Mouse (Mus musculus): ENCODE measurements around the gene Nid2. TPM values are rescaled to one million over a fixed set of nuclear protein-coding genes. Genes with fewer than 3 reads are reported as not detected.

Gene Nid2
- polyA plus RNA-seq, 1 experiment from 2014 or later: 32.9 TPM

DNA sequence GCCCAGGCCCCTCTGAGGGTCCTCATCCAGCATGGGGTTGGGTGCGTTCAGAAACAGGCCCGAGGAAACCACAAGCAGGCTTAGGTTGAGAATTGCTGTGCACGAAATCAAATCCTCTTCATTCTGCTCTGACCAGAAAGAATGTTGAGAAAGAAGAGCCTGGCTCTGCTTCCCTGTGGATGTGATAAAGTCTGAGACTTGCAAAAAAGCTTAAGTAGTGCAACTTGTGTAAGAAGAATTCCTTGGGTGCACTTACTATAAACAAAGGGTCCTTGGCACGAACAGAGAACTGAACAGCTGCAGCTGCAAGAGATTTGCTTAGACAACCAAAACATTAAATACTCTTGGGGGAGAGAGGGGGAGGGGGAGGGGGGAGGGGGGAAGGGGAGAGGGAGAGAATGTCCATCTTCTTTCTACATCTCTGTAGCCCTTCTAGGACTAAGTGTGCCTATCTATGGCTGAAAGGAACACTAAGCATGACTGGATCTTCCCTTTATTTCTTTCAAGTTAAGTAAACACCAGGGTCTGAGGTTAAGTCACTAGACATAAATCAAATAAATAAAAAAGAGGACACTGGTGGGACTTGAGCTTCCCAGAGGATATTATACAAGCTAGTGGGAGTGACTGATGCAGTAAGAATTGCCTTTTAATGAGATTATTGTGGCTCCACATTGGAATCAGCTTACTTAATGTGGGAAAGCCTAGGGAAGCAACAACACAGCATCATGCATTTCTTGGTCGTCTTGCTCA lies 12.8 kb upstream of the Nid2 start:
- Histone ChIP-seq H3K27me3 (ENCODE audit: control insufficient read depth, insufficient read depth, low read length) (no peaks in the 10 kb centered on the region), H3K4me2 (replicated peaks; ENCODE audit: low read depth, low read length) (no peak overlapping the region), H3K9me3 (ENCODE audit: control insufficient read depth, low read length) (no peaks in the 10 kb centered on the region), H3K27ac (ENCODE audit: low read depth, low read length) (no peak overlapping the region), H3K4me1 (replicated peaks; ENCODE audit: control insufficient read depth, insufficient read depth, low read length) (no peaks in the 10 kb centered on the region), H3K4me3 (ENCODE audit: low read depth, low read length) (no peak overlapping the region), H3K36me3 (ENCODE audit: control insufficient read depth, insufficient read depth, low read length) (no peaks in the 10 kb centered on the region), H3K9ac (ENCODE audit: low read depth, low read length) (no peak overlapping the region)
- 0 out of 2 replicates have a peak, but pooled peaks have one; percentile 7 for ATAC-seq (ENCODE audit: low FRiP score)
- WGBS: 34% methylated on average over 5 of the region's 5 CpGs
- DNase-seq (ENCODE audit: low spot score): no peak

DNA sequence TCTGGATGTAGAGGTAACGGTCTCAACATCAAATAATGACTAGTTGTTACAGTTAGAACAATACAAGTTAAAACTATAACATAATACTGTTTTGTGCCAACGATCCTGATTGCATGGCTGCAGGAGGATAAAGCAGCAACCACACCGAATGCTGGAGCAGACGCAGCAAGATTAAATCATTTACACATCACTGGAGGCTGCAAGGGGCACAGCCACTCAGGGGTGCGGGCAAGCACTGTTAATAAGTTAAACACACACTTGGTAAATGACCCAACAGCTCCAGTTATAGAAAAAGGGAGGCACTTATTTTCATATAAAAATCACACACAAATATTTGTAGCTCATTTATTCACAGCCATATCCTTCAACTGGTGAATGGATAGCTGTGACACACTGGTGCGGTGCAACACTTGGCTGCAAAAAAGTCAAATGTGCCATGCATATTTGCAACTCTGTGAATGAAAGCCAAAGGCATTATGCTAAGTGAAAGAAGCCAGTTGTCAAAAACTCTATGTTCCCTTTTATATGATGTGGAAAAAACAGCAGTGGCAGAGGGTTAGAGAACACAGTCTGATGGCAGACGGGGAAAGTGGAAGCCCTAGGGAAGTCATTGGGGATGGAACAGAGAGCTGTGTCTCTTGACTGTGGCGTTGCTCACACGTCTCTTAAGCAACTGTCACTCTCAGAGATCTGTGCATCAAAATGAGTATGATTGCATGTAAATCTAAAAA lies 11.5 kb upstream of the Nid2 start:
- no peaks in the 10 kb centered on the region for H3K36me3 ChIP-seq (ENCODE audit: control insufficient read depth, insufficient read depth, low read length)
- H3K9ac ChIP-seq (ENCODE audit: low read depth, low read length): no peak overlapping the region
- H3K9me3 ChIP-seq (ENCODE audit: control insufficient read depth, low read length): no peaks in the 10 kb centered on the region
- H3K4me2 ChIP-seq (replicated peaks; ENCODE audit: low read depth, low read length): no peak overlapping the region
- H3K27ac ChIP-seq (ENCODE audit: low read depth, low read length): no peak overlapping the region
- H3K4me3 ChIP-seq (ENCODE audit: low read depth, low read length): no peak overlapping the region
- H3K4me1 ChIP-seq (replicated peaks; ENCODE audit: control insufficient read depth, insufficient read depth, low read length): no peaks in the 10 kb centered on the region
- ATAC-seq (ENCODE audit: low FRiP score) (no peak), DNase-seq (ENCODE audit: low spot score) (no peak)
- 60% methylated on average over 9 of the region's 9 CpGs for WGBS
- H3K27me3 ChIP-seq (ENCODE audit: control insufficient read depth, insufficient read depth, low read length): no peaks in the 10 kb centered on the region

DNA sequence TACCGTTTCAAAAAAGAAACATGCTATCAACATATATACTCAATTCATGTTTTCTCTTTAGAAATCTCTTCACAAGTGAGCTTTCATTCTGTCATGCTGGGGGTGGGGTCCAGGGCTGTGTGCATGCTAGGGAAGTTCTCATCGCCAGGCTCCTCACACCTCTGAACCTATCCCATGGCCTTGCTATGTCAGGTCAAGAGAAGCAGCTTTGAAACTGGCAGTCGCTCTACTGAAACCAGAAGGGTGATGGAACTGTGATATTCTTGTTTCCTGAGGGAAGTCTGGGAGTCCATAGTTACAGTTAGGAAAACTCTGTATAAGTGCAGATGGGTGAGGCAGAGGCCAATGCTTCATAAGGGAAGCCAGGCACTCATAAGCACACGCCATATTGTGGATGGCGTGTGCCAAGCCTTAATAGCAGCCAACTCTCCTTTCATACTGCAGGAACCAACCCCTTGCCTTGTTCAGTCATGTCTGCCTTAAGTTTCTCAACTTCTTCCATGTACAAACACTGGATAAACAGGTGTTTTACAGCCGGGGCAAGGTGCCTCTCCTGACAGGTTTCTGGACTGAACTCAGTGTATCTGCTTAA lies 10.8 kb upstream of the Nid2 start:
- Histone ChIP-seq H3K9me3 (ENCODE audit: control insufficient read depth, low read length) (no peaks in the 10 kb centered on the region), H3K36me3 (ENCODE audit: control insufficient read depth, insufficient read depth, low read length) (no peaks in the 10 kb centered on the region), H3K9ac (ENCODE audit: low read depth, low read length) (no peak overlapping the region), H3K27ac (ENCODE audit: low read depth, low read length) (no peak overlapping the region), H3K4me1 (replicated peaks; ENCODE audit: control insufficient read depth, insufficient read depth, low read length) (no peaks in the 10 kb centered on the region), H3K27me3 (ENCODE audit: control insufficient read depth, insufficient read depth, low read length) (no peaks in the 10 kb centered on the region), H3K4me3 (ENCODE audit: low read depth, low read length) (no peak overlapping the region), H3K4me2 (replicated peaks; ENCODE audit: low read depth, low read length) (no peak overlapping the region)
- 89% methylated on average over 6 of the region's 6 CpGs for WGBS
- ATAC-seq (ENCODE audit: low FRiP score) (no peak), DNase-seq (ENCODE audit: low spot score) (no peak)

DNA sequence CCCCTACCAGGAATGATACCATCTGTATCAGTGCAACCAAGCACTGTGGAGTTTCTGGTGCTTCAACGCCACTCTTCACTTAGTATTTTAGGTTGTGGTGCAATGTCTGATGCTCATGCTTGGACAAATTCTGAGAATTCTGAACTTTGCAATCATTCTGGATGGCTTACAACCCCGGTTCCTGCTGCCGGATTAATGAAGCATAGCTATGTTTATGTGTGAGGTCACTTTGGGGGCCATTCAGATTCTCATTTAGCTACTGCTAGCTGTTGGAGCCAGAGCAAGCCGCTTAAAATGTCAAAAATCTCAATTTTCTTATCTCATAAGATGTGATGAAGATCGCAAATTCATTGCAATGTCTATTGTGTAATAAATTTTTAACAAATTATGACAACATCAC lies 6.2 kb upstream of the Nid2 start:
- H3K27me3 ChIP-seq (ENCODE audit: control insufficient read depth, insufficient read depth, low read length): no peaks in the 10 kb centered on the region
- ATAC-seq (ENCODE audit: low FRiP score) (no peak), DNase-seq (ENCODE audit: low spot score) (no peak)
- no peak overlapping the region for H3K4me2 ChIP-seq (replicated peaks; ENCODE audit: low read depth, low read length)
- H3K36me3 ChIP-seq (ENCODE audit: control insufficient read depth, insufficient read depth, low read length): no peaks in the 10 kb centered on the region
- no peak overlapping the region for H3K4me3 ChIP-seq (ENCODE audit: low read depth, low read length)
- no peaks in the 10 kb centered on the region for H3K9me3 ChIP-seq (ENCODE audit: control insufficient read depth, low read length)
- H3K9ac ChIP-seq (ENCODE audit: low read depth, low read length): no peak overlapping the region
- H3K27ac ChIP-seq (ENCODE audit: low read depth, low read length): no peak overlapping the region
- H3K4me1 ChIP-seq (replicated peaks; ENCODE audit: control insufficient read depth, insufficient read depth, low read length): no peaks in the 10 kb centered on the region
- 86% methylated on average over 5 of the region's 5 CpGs for WGBS

DNA sequence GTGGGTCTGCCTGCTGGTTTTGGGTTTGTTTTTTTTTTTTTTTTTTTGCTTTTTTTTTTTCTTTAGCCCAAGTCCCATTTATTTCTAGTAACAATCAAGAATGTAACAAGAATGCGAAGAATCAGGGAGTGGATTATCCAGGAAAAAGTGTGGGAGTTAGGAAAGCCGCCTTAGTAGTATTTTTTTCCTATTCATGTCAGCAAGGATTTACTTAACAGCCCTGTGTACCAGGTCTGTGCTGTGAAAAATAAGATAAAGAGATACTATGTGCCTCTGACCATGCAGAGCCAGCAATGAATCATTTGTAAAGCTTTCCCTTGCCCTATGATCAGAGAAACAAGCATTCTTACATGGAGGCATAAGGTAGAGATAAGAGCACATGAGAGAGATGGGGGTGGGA lies 4.8 kb upstream of the Nid2 start:
- no peak for ATAC-seq (ENCODE audit: low FRiP score)
- peaks cover 3% of the 10 kb centered on the region; the same call in 1 of the 2 replicates for H3K27me3 ChIP-seq (ENCODE audit: control insufficient read depth, insufficient read depth, low read length)
- H3K9ac ChIP-seq (ENCODE audit: low read depth, low read length): no peak overlapping the region
- no peak overlapping the region for H3K4me2 ChIP-seq (replicated peaks; ENCODE audit: low read depth, low read length)
- 94% methylated on average over 2 of the region's 2 CpGs for WGBS
- no peaks in the 10 kb centered on the region for H3K36me3 ChIP-seq (ENCODE audit: control insufficient read depth, insufficient read depth, low read length)
- H3K27ac ChIP-seq (ENCODE audit: low read depth, low read length): no peak overlapping the region
- no peak for DNase-seq (ENCODE audit: low spot score)
- peaks cover 8% of the 10 kb centered on the region for H3K4me1 ChIP-seq (replicated peaks; ENCODE audit: control insufficient read depth, insufficient read depth, low read length)
- H3K9me3 ChIP-seq (ENCODE audit: control insufficient read depth, low read length): no peaks in the 10 kb centered on the region
- H3K4me3 ChIP-seq (ENCODE audit: low read depth, low read length): no peak overlapping the region

DNA sequence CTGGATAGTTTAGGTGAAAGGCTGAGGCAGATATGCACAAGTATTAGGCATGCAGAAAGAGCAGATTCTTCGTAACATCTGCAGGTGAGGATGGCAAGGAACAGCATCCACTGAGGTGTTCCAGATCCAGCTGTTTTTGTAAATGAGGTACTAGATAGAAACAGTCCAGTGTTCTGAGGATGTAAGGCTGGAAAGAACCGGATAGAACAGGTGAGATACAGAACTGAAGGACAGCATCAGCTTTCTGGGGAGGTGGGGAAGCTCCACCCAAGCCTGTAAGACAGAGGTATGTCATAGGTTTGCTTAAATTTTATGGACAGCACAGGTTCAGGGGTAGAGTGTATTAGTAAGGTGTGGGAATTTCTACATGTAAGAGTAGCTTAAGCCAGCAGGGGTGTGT lies 4.3 kb upstream of the Nid2 start:
- DNase-seq (ENCODE audit: low spot score) (no peak), ATAC-seq (ENCODE audit: low FRiP score) (no peak)
- Histone ChIP-seq H3K9me3 (ENCODE audit: control insufficient read depth, low read length) (no peaks in the 10 kb centered on the region), H3K27ac (ENCODE audit: low read depth, low read length) (no peak overlapping the region), H3K36me3 (ENCODE audit: control insufficient read depth, insufficient read depth, low read length) (no peaks in the 10 kb centered on the region), H3K4me3 (ENCODE audit: low read depth, low read length) (no peak overlapping the region), H3K4me2 (replicated peaks; ENCODE audit: low read depth, low read length) (no peak overlapping the region), H3K9ac (ENCODE audit: low read depth, low read length) (no peak overlapping the region), H3K4me1 (replicated peaks; ENCODE audit: control insufficient read depth, insufficient read depth, low read length) (peaks cover 10% of the 10 kb centered on the region), H3K27me3 (ENCODE audit: control insufficient read depth, insufficient read depth, low read length) (peaks cover 7% of the 10 kb centered on the region)
- WGBS: 89% methylated on average over 2 of the region's 2 CpGs

DNA sequence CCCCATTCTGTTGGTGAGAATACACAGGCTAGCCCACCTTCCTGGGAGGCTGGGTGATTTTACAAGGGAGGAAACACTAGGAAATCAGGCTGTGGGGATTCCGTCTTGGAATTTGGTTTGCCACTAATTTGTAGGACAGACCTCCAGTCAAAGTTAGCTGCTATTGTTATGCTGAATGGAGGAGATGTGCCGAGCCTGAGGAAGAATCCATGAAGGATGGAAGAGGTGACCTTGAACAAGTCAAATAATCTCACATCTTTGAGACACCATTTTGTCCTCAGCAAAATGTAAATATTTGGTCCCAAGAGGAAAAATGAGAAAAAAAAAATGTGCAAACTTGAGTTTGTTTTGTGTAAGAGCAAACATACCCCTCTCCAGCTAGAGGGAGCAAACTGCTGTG lies 1.3 kb upstream of the Nid2 start:
- H3K4me1 ChIP-seq (replicated peaks; ENCODE audit: control insufficient read depth, insufficient read depth, low read length): peaks cover 10% of the 10 kb centered on the region

DNA sequence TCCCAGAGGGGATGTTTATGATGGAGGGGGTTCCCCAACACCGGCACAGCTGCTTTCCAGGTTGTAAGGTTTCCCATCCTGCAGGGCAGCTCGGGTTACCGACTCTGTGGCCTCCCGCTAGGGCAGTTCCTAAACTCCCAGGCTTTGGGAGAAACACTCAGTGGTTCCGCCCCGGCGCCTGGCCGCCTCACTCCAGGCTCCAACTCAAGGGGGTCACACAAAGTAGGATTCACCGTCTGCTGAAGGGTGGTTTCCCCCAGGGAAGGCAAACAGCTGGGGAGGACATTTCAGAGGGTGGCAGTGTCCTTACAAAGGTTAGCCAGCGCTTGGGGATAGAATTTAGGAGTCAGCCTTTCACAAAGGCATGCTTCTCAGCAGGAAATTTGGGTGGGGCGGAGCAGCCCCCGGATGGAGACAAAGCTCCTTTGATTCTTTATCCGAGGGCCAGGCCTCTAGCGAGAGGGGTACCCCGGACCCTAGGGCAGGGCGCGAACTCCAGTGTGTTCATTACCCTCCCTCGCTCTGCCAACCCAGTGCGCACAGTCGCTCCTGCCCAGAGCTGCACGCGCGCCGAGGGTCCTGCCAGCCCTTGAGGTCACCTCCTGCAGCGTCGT lies 547 bp upstream of the Nid2 start:
- Histone ChIP-seq H3K9ac (ENCODE audit: low read depth, low read length) (no peak overlapping the region; the same call in 1 of the 2 replicates), H3K27me3 (ENCODE audit: control insufficient read depth, insufficient read depth, low read length) (peaks cover 12% of the 10 kb centered on the region), H3K9me3 (ENCODE audit: control insufficient read depth, low read length) (no peaks in the 10 kb centered on the region), H3K4me1 (replicated peaks; ENCODE audit: control insufficient read depth, insufficient read depth, low read length) (peaks cover 10% of the 10 kb centered on the region), H3K4me2 (replicated peaks; ENCODE audit: low read depth, low read length) (peak overlapping the region; percentile 88), H3K36me3 (ENCODE audit: control insufficient read depth, insufficient read depth, low read length) (no peaks in the 10 kb centered on the region), H3K4me3 (ENCODE audit: low read depth, low read length) (peak overlapping the region; percentile 49), H3K27ac (ENCODE audit: low read depth, low read length) (peak overlapping the region; percentile 58)
- DNase-seq (ENCODE audit: low spot score): peak; percentile 59
- under 1% methylated on average over 26 of the region's 26 CpGs for WGBS
- peak; percentile 84 for ATAC-seq (ENCODE audit: low FRiP score)

More for the DNA sequence above, 1.3 kb upstream of the Nid2 start:
- no peak overlapping the region for H3K9ac ChIP-seq (ENCODE audit: low read depth, low read length)
- no peaks in the 10 kb centered on the region for H3K36me3 ChIP-seq (ENCODE audit: control insufficient read depth, insufficient read depth, low read length)
- no peak overlapping the region for H3K27ac ChIP-seq (ENCODE audit: low read depth, low read length)
- 23% methylated on average over 2 of the region's 2 CpGs for WGBS
- no peak overlapping the region for H3K4me2 ChIP-seq (replicated peaks; ENCODE audit: low read depth, low read length)
- peaks cover 12% of the 10 kb centered on the region for H3K27me3 ChIP-seq (ENCODE audit: control insufficient read depth, insufficient read depth, low read length)
- DNase-seq (ENCODE audit: low spot score) (no peak), ATAC-seq (ENCODE audit: low FRiP score) (no peak)
- H3K9me3 ChIP-seq (ENCODE audit: control insufficient read depth, low read length): no peaks in the 10 kb centered on the region
- no peak overlapping the region for H3K4me3 ChIP-seq (ENCODE audit: low read depth, low read length)
